Mouse (Mus musculus) embryonic facial prominence, embryonic 11.5 days (tissue): ENCODE data around the gene Col15a1. TPM values are rescaled to one million over a fixed set of nuclear protein-coding genes. Genes with fewer than 3 reads are reported as not detected.

Experiments
- polyA plus RNA-seq: library from polyadenylated mRNA; unstranded; fragments of >200 nt; fragmentation: Nextera tagmentation; extraction: Ambion mirVana; gene quantifications from 2 replicates; pipeline ENCODE4 v1.2.1, GENCODE M21; 2014

Gene Col15a1
- polyA plus RNA-seq, 1 experiment from 2014 or later = 8.8 TPM

Other genes starting within 250 kb of the Col15a1 start
- 0.25 and 0.28 TPM in 2 replicates for gene Gabbr2, start 216.3 kb upstream of the Col15a1 start, polyA plus RNA-seq
- 2.9 and 4.1 TPM in 2 replicates for gene Anks6, start 150.7 kb upstream of the Col15a1 start, polyA plus RNA-seq
- gene Galnt12, start 116.3 kb upstream of the Col15a1 start, polyA plus RNA-seq = 2.3 and 3.6 TPM in 2 replicates
- gene Tgfbr1, start 145.1 kb downstream of the Col15a1 start, polyA plus RNA-seq = 105 and 111 TPM in 2 replicates